8 mouse cellular contexts compared by ENCODE assay signal in the genomic region with DNA sequence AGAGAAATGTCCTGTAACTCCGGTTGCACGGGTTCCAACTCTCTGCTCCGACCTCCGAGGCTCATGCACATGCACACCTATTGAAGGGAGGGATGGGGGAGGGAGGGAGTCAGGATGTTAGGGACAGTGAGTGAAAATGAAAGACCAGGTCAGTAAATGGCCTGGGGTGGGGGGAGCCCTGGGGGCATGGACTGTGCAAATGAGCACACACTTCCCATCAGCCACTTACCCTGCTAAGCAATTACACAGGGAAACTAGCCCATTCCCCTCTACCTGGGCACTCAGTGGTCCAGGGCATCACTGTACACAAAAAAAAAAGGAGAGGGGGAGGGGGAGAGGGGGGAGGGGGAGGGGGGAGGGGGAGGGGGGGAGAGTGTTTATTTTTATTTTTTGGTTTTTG. TPM values are rescaled to one million over a fixed set of nuclear protein-coding genes. Genes with fewer than 3 reads are reported as not detected.
A peak's percentile ranks its signal among the peaks of the same experiment; 100 is the strongest.
DNase-seq lines count a peak whose midpoint lies in the region; ATAC-seq and TF ChIP-seq lines count a peak whose summit lies in the region.

No protein-coding gene starts in this region.

- no peaks in the 10 kb centered on the region for H3K36me3 ChIP-seq in kidney, postnatal 0 days (ENCODE audit: insufficient read depth, low read length)
- no peaks in the 10 kb centered on the region for H3K36me3 ChIP-seq in embryonic facial prominence, embryonic 15.5 days
- H3K36me3 ChIP-seq in midbrain, postnatal 0 days (ENCODE audit: insufficient read depth, low read length): no peaks in the 10 kb centered on the region

- H3K4me3 ChIP-seq in kidney, postnatal 0 days (replicated peaks; ENCODE audit: low read depth, low read length): peak overlapping the region; percentile 60
- H3K4me3 ChIP-seq in embryonic facial prominence, embryonic 15.5 days (replicated peaks): peak overlapping the region; percentile 60
- no peak overlapping the region for H3K4me3 ChIP-seq in midbrain, postnatal 0 days (ENCODE audit: low read depth, low read length)

- peak overlapping the region; percentile 77 for H3K4me2 ChIP-seq in kidney, postnatal 0 days (ENCODE audit: low read length)
- H3K4me2 ChIP-seq in embryonic facial prominence, embryonic 15.5 days (replicated peaks): peak overlapping the region; percentile 69
- H3K4me2 ChIP-seq in midbrain, postnatal 0 days (ENCODE audit: low read depth, low read length, poor library complexity, severe bottlenecking): peak overlapping the region; percentile 34

- H3K9ac ChIP-seq in kidney, postnatal 0 days (ENCODE audit: low read depth, low read length): no peak overlapping the region; the same call in 1 of the 2 replicates
- no peak overlapping the region for H3K9ac ChIP-seq in embryonic facial prominence, embryonic 15.5 days
- no peak overlapping the region for H3K9ac ChIP-seq in midbrain, postnatal 0 days (replicated peaks; ENCODE audit: low read length, poor library complexity, severe bottlenecking)

- no peak for ATAC-seq in kidney, postnatal 0 days (replicated peaks; ENCODE audit: low FRiP score, low read depth)
- ATAC-seq in embryonic facial prominence, embryonic 15.5 days (ENCODE audit: insufficient number of reproducible peaks, low FRiP score, low TSS enrichment, low read depth): no peak
- ATAC-seq in midbrain, postnatal 0 days (ENCODE audit: low FRiP score): no peak

- WGBS in kidney, postnatal 0 days: 79% methylated on average over 4 of the region's 4 CpGs
- WGBS in embryonic facial prominence, embryonic 15.5 days: 76% methylated on average over 4 of the region's 4 CpGs
- 95% methylated on average over 4 of the region's 4 CpGs for WGBS in midbrain, postnatal 0 days

- TF ChIP-seq CTCF in kidney, postnatal 0 days (IDR thresholded peaks at IDR 0.05; ENCODE audit: low read depth): no peak
- TF ChIP-seq CTCF in midbrain, postnatal 0 days (IDR thresholded peaks at IDR 0.05): no peak

- H3K9me3 ChIP-seq in kidney, postnatal 0 days (replicated peaks; ENCODE audit: low read length): no peaks in the 10 kb centered on the region
- no peaks in the 10 kb centered on the region for H3K9me3 ChIP-seq in embryonic facial prominence, embryonic 15.5 days (replicated peaks)
- no peaks in the 10 kb centered on the region for H3K9me3 ChIP-seq in midbrain, postnatal 0 days (ENCODE audit: low read length)

- no peaks in the 10 kb centered on the region for H3K27me3 ChIP-seq in kidney, postnatal 0 days (ENCODE audit: insufficient read depth, low read length)
- no peaks in the 10 kb centered on the region for H3K27me3 ChIP-seq in embryonic facial prominence, embryonic 15.5 days
- H3K27me3 ChIP-seq in midbrain, postnatal 0 days (ENCODE audit: insufficient read depth, low read length): no peaks in the 10 kb centered on the region

- H3K27ac ChIP-seq in kidney, postnatal 0 days: no peak overlapping the region
- H3K27ac ChIP-seq in embryonic facial prominence, embryonic 15.5 days (replicated peaks): no peak overlapping the region
- no peak overlapping the region for H3K27ac ChIP-seq in midbrain, postnatal 0 days (ENCODE audit: low read depth, low read length)

- intact Hi-C loops in left cerebral cortex, postnatal 10 days (cut with DNase I): no loop called here

- H3K4me1 ChIP-seq in kidney, postnatal 0 days (replicated peaks; ENCODE audit: insufficient read depth, low read length): peaks cover 6% of the 10 kb centered on the region; the same call in 1 of the 2 replicates
- no peaks in the 10 kb centered on the region for H3K4me1 ChIP-seq in embryonic facial prominence, embryonic 15.5 days
- no peaks in the 10 kb centered on the region for H3K4me1 ChIP-seq in midbrain, postnatal 0 days (ENCODE audit: insufficient read depth, low read length)

- DNase-seq in kidney, postnatal 0 days (ENCODE audit: low spot score): no peak
- no peak for DNase-seq in kidney, postnatal 36 days
- peak; percentile 40 for DNase-seq in induced T-regulatory cell, adult 2 months (ENCODE audit: low read depth)
- DNase-seq in midbrain, postnatal 0 days (ENCODE audit: low spot score): no peak
- no peak for DNase-seq in cerebellum, adult 8-10 months
- DNase-seq in left cerebral cortex, postnatal 10 days (ENCODE audit: extremely low spot score in 1 of 2, low spot score in 2 of 2): no peak
- DNase-seq in cerebellum, adult 18-20 months: no peak

RNA-seq across cellular contexts. Expression of a gene that starts 0.7 kb away (rescaled TPM):
- polyA plus RNA-seq in kidney, postnatal 0 days (2015; fragmentation: Nextera tagmentation; extraction: Ambion mirVana): 7.7 and 8.0 TPM in 2 replicates
- 8.5 and 9.0 TPM in 2 replicates for polyA plus RNA-seq in embryonic facial prominence, embryonic 15.5 days (2015; fragmentation: Nextera tagmentation; extraction: Ambion mirVana)
- total RNA-seq in midbrain, postnatal 0 days (2014; rRNA removed): 1.6 and 2.4 TPM in 2 replicates
- 1.9 and 2.7 TPM in 2 replicates for polyA plus RNA-seq in midbrain, postnatal 0 days (2015; fragmentation: Nextera tagmentation; extraction: Ambion mirVana)
- 1 to 10 TPM; 1.1 to 1.9 TPM for total RNA-seq in left cerebral cortex, postnatal 10 days (2021)

RNA-seq across cellular contexts. Expression of a gene that starts 0.8 kb away (rescaled TPM):
- polyA plus RNA-seq in kidney, postnatal 0 days (2015; fragmentation: Nextera tagmentation; extraction: Ambion mirVana): 4.5 and 4.9 TPM in 2 replicates
- 3.6 and 4.7 TPM in 2 replicates for polyA plus RNA-seq in embryonic facial prominence, embryonic 15.5 days (2015; fragmentation: Nextera tagmentation; extraction: Ambion mirVana)
- 0.77 and 2.1 TPM in 2 replicates for total RNA-seq in midbrain, postnatal 0 days (2014; rRNA removed)
- polyA plus RNA-seq in midbrain, postnatal 0 days (2015; fragmentation: Nextera tagmentation; extraction: Ambion mirVana): 0.67 and 1.1 TPM in 2 replicates
- 1 to 10 TPM; 1.2 to 1.5 TPM for total RNA-seq in left cerebral cortex, postnatal 10 days (2021)

RNA-seq across cellular contexts. Expression of a gene that starts 27.2 kb away (rescaled TPM):
- 139 and 146 TPM in 2 replicates for polyA plus RNA-seq in kidney, postnatal 0 days (2015; fragmentation: Nextera tagmentation; extraction: Ambion mirVana)
- 107 and 115 TPM in 2 replicates for polyA plus RNA-seq in embryonic facial prominence, embryonic 15.5 days (2015; fragmentation: Nextera tagmentation; extraction: Ambion mirVana)
- total RNA-seq in midbrain, postnatal 0 days (2014; rRNA removed): 33.5 and 39.6 TPM in 2 replicates
- 88.3 and 96.2 TPM in 2 replicates for polyA plus RNA-seq in midbrain, postnatal 0 days (2015; fragmentation: Nextera tagmentation; extraction: Ambion mirVana)
- total RNA-seq in left cerebral cortex, postnatal 10 days (2021): 10 to 100 TPM; 31.0 to 38.0 TPM

RNA-seq across cellular contexts. Expression of a gene that starts 30.3 kb away (rescaled TPM):
- 10.8 and 11.6 TPM in 2 replicates for polyA plus RNA-seq in kidney, postnatal 0 days (2015; fragmentation: Nextera tagmentation; extraction: Ambion mirVana)
- polyA plus RNA-seq in embryonic facial prominence, embryonic 15.5 days (2015; fragmentation: Nextera tagmentation; extraction: Ambion mirVana): 16.1 and 16.6 TPM in 2 replicates
- 19.2 and 24.0 TPM in 2 replicates for total RNA-seq in midbrain, postnatal 0 days (2014; rRNA removed)
- polyA plus RNA-seq in midbrain, postnatal 0 days (2015; fragmentation: Nextera tagmentation; extraction: Ambion mirVana): 8.1 and 9.9 TPM in 2 replicates
- 10 to 100 TPM; 15.7 to 17.8 TPM for total RNA-seq in left cerebral cortex, postnatal 10 days (2021)
